8 mouse cellular contexts compared by ENCODE assay signal in the genomic region with DNA sequence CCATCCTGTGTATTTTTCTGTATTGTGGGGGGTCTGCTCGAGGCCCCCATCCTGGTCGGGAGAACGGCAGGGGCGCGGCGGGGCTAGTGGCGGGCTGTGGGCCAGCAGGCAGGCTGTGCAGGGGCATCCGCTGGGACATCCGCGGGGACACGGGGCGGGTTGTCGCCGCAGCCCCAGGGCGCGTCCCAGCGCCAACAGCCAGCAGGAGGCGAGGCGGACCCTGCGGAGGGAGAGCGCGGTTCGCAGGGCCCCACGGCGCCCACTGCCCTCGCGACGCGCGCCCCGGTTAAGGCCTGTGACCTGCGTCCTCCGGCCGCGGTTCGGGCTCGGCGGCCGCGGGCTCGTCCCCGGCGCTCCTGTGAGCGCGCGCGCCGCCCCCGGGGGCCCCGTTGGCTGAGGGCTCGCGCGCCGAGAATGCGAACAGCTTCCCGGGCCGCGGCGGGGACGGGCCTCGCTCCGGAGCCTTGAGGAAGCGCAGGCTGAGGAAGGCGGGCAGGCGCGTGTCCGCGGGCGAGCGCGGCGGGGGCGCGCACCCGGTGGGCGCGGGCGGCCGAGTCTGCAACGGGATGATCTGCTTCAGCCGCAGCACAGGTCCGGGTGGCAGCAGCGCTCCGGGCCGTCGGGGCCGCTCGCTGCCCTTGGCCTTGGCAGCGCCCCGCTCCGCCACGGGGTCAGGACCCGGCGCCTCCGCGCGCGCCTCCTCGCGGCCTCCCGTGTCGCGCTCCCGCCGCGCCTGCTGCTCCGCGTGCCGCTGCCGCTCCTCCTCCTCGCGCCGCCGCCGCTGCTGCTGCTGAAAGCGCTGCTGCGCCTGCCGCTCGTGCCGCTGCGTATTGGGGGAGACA. TPM values are rescaled to one million over a fixed set of nuclear protein-coding genes. Genes with fewer than 3 reads are reported as not detected.
DNase-seq lines count a peak whose midpoint lies in the region; ATAC-seq and TF ChIP-seq lines count a peak whose summit lies in the region.

No protein-coding gene starts in this region.

- H3K9me3 ChIP-seq in embryonic facial prominence, embryonic 11.5 days (replicated peaks; ENCODE audit: control insufficient read depth, low read length), result no peaks in the 10 kb centered on the region
- no peaks in the 10 kb centered on the region for H3K9me3 ChIP-seq in limb, embryonic 12.5 days
- no peaks in the 10 kb centered on the region for H3K9me3 ChIP-seq in midbrain, embryonic 13.5 days

- H3K4me1 ChIP-seq in embryonic facial prominence, embryonic 11.5 days (ENCODE audit: control insufficient read depth, insufficient read depth, low read length), result peaks cover 5% of the 10 kb centered on the region; the same call in 1 of the 2 replicates
- H3K4me1 ChIP-seq in limb, embryonic 12.5 days (replicated peaks), result peaks cover 9% of the 10 kb centered on the region
- H3K4me1 ChIP-seq in midbrain, embryonic 13.5 days (replicated peaks), result peaks cover 24% of the 10 kb centered on the region
- H3K4me1 ChIP-seq in spleen, adult 2 months (ENCODE audit: control insufficient read depth, insufficient read depth, insufficient read length), result peaks cover 3% of the 10 kb centered on the region

- peak overlapping the region; percentile 73 for H3K9ac ChIP-seq in embryonic facial prominence, embryonic 11.5 days (replicated peaks; ENCODE audit: low read length)
- H3K9ac ChIP-seq in limb, embryonic 12.5 days (replicated peaks), result peak overlapping the region; percentile 77
- peak overlapping the region; percentile 78 for H3K9ac ChIP-seq in midbrain, embryonic 13.5 days (replicated peaks)

- TF ChIP-seq CTCF in spleen, adult 2 months (IDR thresholded peaks at IDR 0.05; ENCODE audit: extremely low read depth, insufficient read depth, insufficient read length, insufficient replicate concordance), result no peak

- peaks cover 9% of the 10 kb centered on the region; the same call in 1 of the 2 replicates for H3K36me3 ChIP-seq in embryonic facial prominence, embryonic 11.5 days (replicated peaks; ENCODE audit: control insufficient read depth, insufficient read depth, low read depth, low read length)
- H3K36me3 ChIP-seq in limb, embryonic 12.5 days, result peaks cover 71% of the 10 kb centered on the region
- H3K36me3 ChIP-seq in midbrain, embryonic 13.5 days, result peaks cover 81% of the 10 kb centered on the region
- peaks cover 17% of the 10 kb centered on the region for H3K36me3 ChIP-seq in spleen, adult 2 months (ENCODE audit: control insufficient read depth, insufficient read depth, low read length)

- peak overlapping the region; percentile 56 for H3K27ac ChIP-seq in embryonic facial prominence, embryonic 11.5 days (replicated peaks; ENCODE audit: low read depth, low read length)
- H3K27ac ChIP-seq in limb, embryonic 12.5 days, result peak overlapping the region; percentile 79
- peak overlapping the region; percentile 92 for H3K27ac ChIP-seq in midbrain, embryonic 13.5 days
- H3K27ac ChIP-seq in spleen, adult 2 months (ENCODE audit: insufficient read depth, low read length), result peak overlapping the region; percentile 83

- 0% methylated on average over 76 of the region's 121 CpGs for WGBS in embryonic facial prominence, embryonic 11.5 days
- under 1% methylated on average over 89 of the region's 121 CpGs for WGBS in limb, embryonic 12.5 days
- under 1% methylated on average over 82 of the region's 121 CpGs for WGBS in midbrain, embryonic 13.5 days
- under 1% methylated on average over 79 of the region's 121 CpGs for WGBS in spleen, adult 2 months

- peak overlapping the region; percentile 86 for H3K4me2 ChIP-seq in embryonic facial prominence, embryonic 11.5 days (ENCODE audit: low read depth, low read length)
- peak overlapping the region; percentile 85 for H3K4me2 ChIP-seq in limb, embryonic 12.5 days
- H3K4me2 ChIP-seq in midbrain, embryonic 13.5 days (replicated peaks), result peak overlapping the region; percentile 79

- no peak for TF ChIP-seq POLR2A in spleen, adult 2 months (IDR thresholded peaks at IDR 0.05; ENCODE audit: low read depth, low read length)

- peak; percentile 82 for DNase-seq in layer of hippocampus, adult 11-12 months (ENCODE audit: low spot score)
- DNase-seq in layer of hippocampus, adult 9-10 months (ENCODE audit: low spot score), result no peak
- DNase-seq in embryonic facial prominence, embryonic 11.5 days (ENCODE audit: low spot score), result peak; percentile 85
- peak; percentile 84 to 89 for DNase-seq in heart, adult 18-20 months
- peak; percentile 78 for DNase-seq in kidney, adult 11 months
- peak in 1 of 2 experiments; percentile 73 for DNase-seq in spleen, adult 2 months (ENCODE audit: low read depth in 1 of 2, low spot score in 2 of 2)

- H3K4me3 ChIP-seq in embryonic facial prominence, embryonic 11.5 days (ENCODE audit: low read depth, low read length), result peak overlapping the region; percentile 52
- peak overlapping the region; percentile 64 for H3K4me3 ChIP-seq in limb, embryonic 12.5 days (replicated peaks)
- peak overlapping the region; percentile 53 for H3K4me3 ChIP-seq in midbrain, embryonic 13.5 days (replicated peaks)
- H3K4me3 ChIP-seq in spleen, adult 2 months (ENCODE audit: extremely low read depth, insufficient read depth, insufficient read length), result peak overlapping the region; percentile 76

- H3K27me3 ChIP-seq in embryonic facial prominence, embryonic 11.5 days (ENCODE audit: control insufficient read depth, insufficient read depth, low read length), result no peaks in the 10 kb centered on the region
- 0 out of 2 replicates have a peak, but pooled peaks cover 3% of the 10 kb centered on the region for H3K27me3 ChIP-seq in limb, embryonic 12.5 days
- H3K27me3 ChIP-seq in midbrain, embryonic 13.5 days, result no peaks in the 10 kb centered on the region
- no peaks in the 10 kb centered on the region for H3K27me3 ChIP-seq in spleen, adult 2 months (ENCODE audit: control insufficient read depth, insufficient read depth, low read length)

- ATAC-seq in embryonic facial prominence, embryonic 11.5 days (replicated peaks; ENCODE audit: insufficient number of reproducible peaks, low FRiP score, low TSS enrichment, low read depth), result peak; percentile 44
- ATAC-seq in limb, embryonic 12.5 days (ENCODE audit: insufficient number of reproducible peaks, insufficient read depth, low FRiP score, low TSS enrichment, low read depth), result peak; percentile 21
- ATAC-seq in midbrain, embryonic 13.5 days, result peak; percentile 71

RNA-seq across cellular contexts. Expression of a gene that starts 7.3 kb away (rescaled TPM):
- 105 and 115 TPM in 2 replicates for polyA plus RNA-seq in embryonic facial prominence, embryonic 11.5 days (2014; fragmentation: Nextera tagmentation; extraction: Ambion mirVana)
- total RNA-seq in heart, adult 18-20 months (2021), result 10 to 100 TPM; 31.4 to 32.1 TPM
- 99.8 and 106 TPM in 2 replicates for polyA plus RNA-seq in limb, embryonic 12.5 days (2016; fragmentation: Nextera tagmentation; extraction: Ambion mirVana)
- 197 TPM in 2 replicates for polyA plus RNA-seq in midbrain, embryonic 13.5 days (2015; fragmentation: Nextera tagmentation; extraction: Ambion mirVana)
- polyA plus RNA-seq in spleen, adult 2 months (2012; rRNA removed), result 67.8 and 83.4 TPM in 2 replicates

RNA-seq across cellular contexts. Expression of a gene that starts 9.4 kb away (rescaled TPM):
- polyA plus RNA-seq in embryonic facial prominence, embryonic 11.5 days (2014; fragmentation: Nextera tagmentation; extraction: Ambion mirVana), result 3.1 and 3.2 TPM in 2 replicates
- 10 to 100 TPM; 16.6 to 16.9 TPM for total RNA-seq in heart, adult 18-20 months (2021)
- 6.8 and 6.9 TPM in 2 replicates for polyA plus RNA-seq in limb, embryonic 12.5 days (2016; fragmentation: Nextera tagmentation; extraction: Ambion mirVana)
- polyA plus RNA-seq in midbrain, embryonic 13.5 days (2015; fragmentation: Nextera tagmentation; extraction: Ambion mirVana), result 5.3 and 9.3 TPM in 2 replicates
- 15.1 and 20.2 TPM in 2 replicates for polyA plus RNA-seq in spleen, adult 2 months (2012; rRNA removed)

RNA-seq across cellular contexts. Expression of a gene that starts 11.6 kb away (rescaled TPM):
- polyA plus RNA-seq in embryonic facial prominence, embryonic 11.5 days (2014; fragmentation: Nextera tagmentation; extraction: Ambion mirVana), result 180 and 185 TPM in 2 replicates
- 100 to 1,000 TPM; 126 to 127 TPM for total RNA-seq in heart, adult 18-20 months (2021)
- polyA plus RNA-seq in limb, embryonic 12.5 days (2016; fragmentation: Nextera tagmentation; extraction: Ambion mirVana), result 180 and 203 TPM in 2 replicates
- polyA plus RNA-seq in midbrain, embryonic 13.5 days (2015; fragmentation: Nextera tagmentation; extraction: Ambion mirVana), result 242 TPM in 2 replicates
- polyA plus RNA-seq in spleen, adult 2 months (2012; rRNA removed), result 46.4 and 69.8 TPM in 2 replicates

RNA-seq across cellular contexts. Expression of a gene that starts 11.6 kb away (rescaled TPM):
- 4.8 and 5.4 TPM in 2 replicates for polyA plus RNA-seq in embryonic facial prominence, embryonic 11.5 days (2014; fragmentation: Nextera tagmentation; extraction: Ambion mirVana)
- total RNA-seq in heart, adult 18-20 months (2021), result 10 to 100 TPM; 19.1 to 22.2 TPM
- 22.1 and 23.2 TPM in 2 replicates for polyA plus RNA-seq in limb, embryonic 12.5 days (2016; fragmentation: Nextera tagmentation; extraction: Ambion mirVana)
- 11.6 and 13.2 TPM in 2 replicates for polyA plus RNA-seq in midbrain, embryonic 13.5 days (2015; fragmentation: Nextera tagmentation; extraction: Ambion mirVana)
- polyA plus RNA-seq in spleen, adult 2 months (2012; rRNA removed), result 26.3 and 33.3 TPM in 2 replicates

RNA-seq across cellular contexts. Expression of a gene that starts 12.9 kb away (rescaled TPM):
- polyA plus RNA-seq in embryonic facial prominence, embryonic 11.5 days (2014; fragmentation: Nextera tagmentation; extraction: Ambion mirVana), result 30.1 and 37.4 TPM in 2 replicates
- total RNA-seq in heart, adult 18-20 months (2021), result 10 to 100 TPM; 23.8 to 26.6 TPM
- polyA plus RNA-seq in limb, embryonic 12.5 days (2016; fragmentation: Nextera tagmentation; extraction: Ambion mirVana), result 78.2 and 82.8 TPM in 2 replicates
- 114 and 133 TPM in 2 replicates for polyA plus RNA-seq in midbrain, embryonic 13.5 days (2015; fragmentation: Nextera tagmentation; extraction: Ambion mirVana)
- 55.1 and 75.0 TPM in 2 replicates for polyA plus RNA-seq in spleen, adult 2 months (2012; rRNA removed)

Comparison
In these comparisons a context has a peak if more than half of its experiments do, and no peak if none do; other contexts are left out.
1. ATAC-seq: peak in every context shown above with its lines; median percentile 71 in midbrain, embryonic 13.5 days; 44 in embryonic facial prominence, embryonic 11.5 days; 21 in limb, embryonic 12.5 days.